12 mouse cellular contexts compared by ENCODE assay signal in the genomic region with DNA sequence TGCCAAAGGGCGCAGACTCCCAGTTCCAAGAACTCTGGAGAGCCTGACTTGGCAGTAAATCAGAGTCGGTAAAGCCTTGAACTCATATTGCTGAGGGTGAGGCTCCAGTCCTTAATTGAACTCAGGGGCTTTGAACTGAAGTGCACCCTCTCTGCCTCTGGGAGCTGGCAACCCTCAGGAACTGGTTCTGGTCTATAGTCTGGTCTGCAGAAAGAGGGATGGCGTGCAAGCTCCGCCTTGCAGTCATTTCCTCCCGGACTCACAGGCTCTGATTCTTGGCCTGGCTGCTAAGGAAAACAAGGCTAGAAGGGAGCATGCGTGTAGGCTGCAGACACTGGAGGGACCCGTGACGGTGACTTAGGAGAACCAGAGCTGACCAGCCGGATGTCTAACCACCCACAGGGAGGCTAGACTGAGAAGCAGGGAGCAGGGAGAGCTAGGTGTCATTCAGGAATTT. TPM values are rescaled to one million over a fixed set of nuclear protein-coding genes. Genes with fewer than 3 reads are reported as not detected.
DNase-seq lines count a peak whose midpoint lies in the region; ATAC-seq lines count a peak whose summit lies in the region.
"Had no signal": no experiment of that assay in that cellular context is flagged by ENCODE, and none has a peak within 500 bp of the region (broad histone marks: within the 10 kb centered on the region; RNA-seq: fewer than 3 reads in every experiment).

No protein-coding gene starts in this region.

- no peaks in the 10 kb centered on the region for H3K36me3 ChIP-seq in lung, embryonic 16.5 days (ENCODE audit: control insufficient read depth, insufficient read depth, low read length)
- H3K36me3 ChIP-seq: embryonic facial prominence, embryonic 15.5 days had no signal

- peak; percentile 94 for DNase-seq in heart, adult 11 months
- no peak for DNase-seq in heart, postnatal 25 days (ENCODE audit: low spot score)
- peak; percentile 37 for DNase-seq in embryo, embryonic 10.5 days (ENCODE audit: low spot score)
- peak; percentile 83 for DNase-seq in kidney, adult 11 months
- DNase-seq in T-cell, adult 2 months (ENCODE audit: low spot score): no peak
- DNase-seq in left cerebral cortex, postnatal 14 days (ENCODE audit: low spot score in 2 of 2): no peak
- DNase-seq in urinary bladder, postnatal 14 days (ENCODE audit: low spot score): no peak
- DNase-seq: liver had no signal

- H3K9me3 ChIP-seq in lung, embryonic 16.5 days (ENCODE audit: control insufficient read depth, low read length): peaks cover 3% of the 10 kb centered on the region; the same call in 1 of the 2 replicates
- H3K9me3 ChIP-seq: embryonic facial prominence, embryonic 15.5 days had no signal

- no peak overlapping the region for H3K4me3 ChIP-seq in lung, embryonic 16.5 days (ENCODE audit: low read length)
- H3K4me3 ChIP-seq: embryonic facial prominence, embryonic 15.5 days; myocyte had no signal

- WGBS in lung, embryonic 16.5 days: 34% methylated on average over 9 of the region's 9 CpGs

- intact Hi-C loops in heart, postnatal 25 days (cut with DNase I): no loop called here
- intact Hi-C loops in left cerebral cortex, postnatal 14 days (cut with DNase I): no loop called here

- peak; percentile 44 for ATAC-seq in lung, embryonic 16.5 days (ENCODE audit: low read depth)
- ATAC-seq: CD4-positive, CD25-positive, alpha-beta regulatory T cell, adult 4 months had no signal

- H3K4me2 ChIP-seq in lung, embryonic 16.5 days (ENCODE audit: low read depth, low read length): no peak overlapping the region
- H3K4me2 ChIP-seq: embryonic facial prominence, embryonic 15.5 days had no signal

- H3K27me3 ChIP-seq in lung, embryonic 16.5 days (ENCODE audit: control insufficient read depth, insufficient read depth, low read depth, low read length): no peaks in the 10 kb centered on the region
- H3K27me3 ChIP-seq: embryonic facial prominence, embryonic 15.5 days had no signal

- no peak overlapping the region for H3K27ac ChIP-seq in lung, embryonic 16.5 days (ENCODE audit: low read length)
- H3K27ac ChIP-seq: embryonic facial prominence, embryonic 15.5 days had no signal

- H3K9ac ChIP-seq in lung, embryonic 16.5 days (ENCODE audit: low read length): no peak overlapping the region
- H3K9ac ChIP-seq: embryonic facial prominence, embryonic 15.5 days had no signal

- H3K4me1 ChIP-seq in lung, embryonic 16.5 days (replicated peaks; ENCODE audit: control insufficient read depth, insufficient read depth, low read length): no peaks in the 10 kb centered on the region; the same call in 1 of the 2 replicates

RNA-seq across cellular contexts. Expression of a gene that starts 22.2 kb away (rescaled TPM):
- total RNA-seq in heart, postnatal 25 days (2021): 1 to 10 TPM; 2.4 to 2.7 TPM
- polyA plus RNA-seq in lung, embryonic 16.5 days (2015; fragmentation: Nextera tagmentation; extraction: Ambion mirVana): 12.4 and 13.1 TPM in 2 replicates
- 1 to 10 TPM; 4.5 to 4.9 TPM for total RNA-seq in left cerebral cortex, postnatal 14 days (2021)

Comparison
In these comparisons a context has a peak if more than half of its experiments do, and no peak if none do; other contexts are left out.
1. DNase-seq: peak in heart, adult 11 months (single experiment), embryo, embryonic 10.5 days (single experiment) and kidney, adult 11 months (single experiment); none in heart, postnatal 25 days (single experiment), T-cell, adult 2 months (single experiment), left cerebral cortex, postnatal 14 days (0 of 2) and urinary bladder, postnatal 14 days (single experiment).